Mouse (Mus musculus): ENCODE data around the gene Gm9936.
"Not testable (repeated sequence)": the region's sequence is repeated elsewhere in the genome, so short reads cannot be mapped to it uniquely, and the experiment has no call there.

The Gm9936 gene

DNA sequence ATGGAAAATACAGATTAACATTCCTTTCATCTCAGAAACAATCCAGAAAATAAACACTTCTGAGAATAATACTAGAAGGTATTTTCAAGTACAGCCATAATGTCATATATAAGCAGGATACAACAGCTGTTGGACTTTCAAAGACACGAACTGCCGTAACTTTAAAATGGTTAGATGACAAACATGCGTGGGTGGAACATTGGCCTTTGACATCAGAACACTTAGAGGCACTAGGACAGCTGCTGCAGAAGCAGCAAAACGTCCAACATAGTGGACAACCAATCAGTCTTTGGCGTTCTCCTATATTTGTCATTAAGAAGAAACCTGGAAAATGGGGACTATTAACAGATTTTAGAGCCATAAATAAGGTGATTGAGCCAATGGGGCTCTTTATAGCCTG, 18.0 kb downstream of the Gm9936 start:
- DNase-seq (ENCODE audit: low spot score) = not testable (repeated sequence)

DNA sequence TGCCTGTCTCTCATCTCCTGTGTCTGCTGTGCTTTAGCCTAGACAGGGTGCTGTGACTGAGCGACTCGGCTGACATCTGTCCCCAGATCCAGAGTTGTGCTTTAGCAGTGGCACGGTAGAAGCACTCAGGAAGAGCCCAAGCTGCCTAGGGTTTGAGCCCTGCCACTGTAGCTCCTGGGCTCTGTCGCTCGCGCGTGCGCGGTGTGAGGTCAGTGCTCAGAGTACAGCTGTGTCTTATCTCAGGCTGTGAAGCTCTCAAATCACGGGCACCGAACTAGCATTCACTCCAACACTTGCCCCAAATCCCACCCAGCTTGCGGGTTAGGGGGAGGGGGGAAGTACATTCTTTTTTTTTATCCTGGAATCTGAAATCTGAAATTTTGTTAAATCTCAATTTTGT, 21.6 kb downstream of the Gm9936 start:
- no peak for DNase-seq (ENCODE audit: low spot score)

DNA sequence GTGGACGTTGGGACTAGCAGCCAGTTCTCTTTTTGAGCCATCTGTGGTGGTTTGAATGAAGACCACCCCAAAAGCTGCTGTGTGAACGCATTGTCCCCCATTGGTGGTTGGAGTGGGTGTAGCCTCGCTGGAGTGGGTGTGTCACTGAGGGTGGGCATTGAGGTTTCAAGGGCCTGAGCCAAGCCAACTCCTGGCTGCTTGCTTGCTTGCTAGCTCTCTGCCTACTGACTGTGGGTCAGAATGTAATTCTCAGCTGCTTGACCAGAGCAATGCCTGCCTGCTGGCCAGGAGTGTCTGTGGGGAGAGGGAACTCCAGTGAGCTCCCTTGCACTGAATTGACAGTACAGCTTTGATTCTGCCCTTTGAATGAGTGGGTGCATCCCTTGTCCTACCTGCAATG, 28.7 kb downstream of the Gm9936 start:
- no peak for DNase-seq (ENCODE audit: low spot score)

DNA sequence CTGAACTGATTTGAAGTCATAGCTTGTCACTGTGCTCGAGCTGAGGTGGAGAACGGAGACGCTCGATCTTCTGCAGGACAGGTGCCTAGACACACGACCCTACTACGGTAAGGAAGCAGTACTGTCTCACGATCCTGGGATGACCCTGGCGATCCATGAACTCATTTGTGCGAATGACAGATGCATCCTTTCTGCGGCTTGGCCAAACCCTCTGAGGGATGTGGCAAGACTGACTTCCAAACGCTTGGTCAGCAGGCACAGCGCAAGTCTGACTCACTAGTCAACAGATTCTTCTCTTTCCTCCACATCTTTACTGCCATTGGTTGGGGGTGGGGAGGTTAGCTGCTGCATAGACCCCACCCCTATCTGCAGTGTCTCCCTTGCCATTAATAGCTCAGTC, 31.1 kb downstream of the Gm9936 start:
- no peak for DNase-seq (ENCODE audit: low spot score)

DNA sequence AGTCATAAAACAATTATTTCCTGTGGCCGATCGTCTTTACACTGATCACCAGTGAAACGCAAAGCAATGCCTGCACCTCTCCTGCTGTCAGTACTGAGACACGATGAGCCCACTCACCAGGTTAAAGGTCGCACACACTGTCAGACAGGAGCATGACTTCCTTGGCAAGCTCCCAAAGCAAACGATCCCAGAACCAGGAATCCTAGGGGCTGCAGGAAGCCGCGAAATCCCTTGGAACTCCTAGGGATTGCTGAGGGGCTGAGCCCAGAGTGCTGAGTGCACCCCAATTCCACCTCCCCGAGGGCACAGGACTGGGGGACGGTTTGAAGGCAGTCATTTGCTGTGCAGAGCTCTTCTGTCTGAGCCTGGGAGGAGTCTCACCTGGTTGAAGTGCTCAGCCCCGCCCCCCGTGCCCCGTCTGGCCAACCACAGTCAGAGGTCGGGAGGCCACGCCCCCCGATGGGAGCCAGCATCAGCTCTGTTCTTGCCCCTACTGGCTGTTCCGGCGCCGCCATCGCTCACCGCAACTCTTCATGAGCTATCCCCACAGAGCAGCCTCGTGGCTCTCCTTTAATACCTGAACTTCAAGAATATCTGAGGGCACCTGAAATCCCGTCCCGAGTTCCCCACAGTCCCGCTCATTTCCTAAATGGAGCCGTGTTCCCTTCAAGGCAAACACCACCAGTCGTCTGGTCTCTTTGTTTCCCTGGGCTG, 32.3 kb downstream of the Gm9936 start:
- peak; percentile 40 for DNase-seq (ENCODE audit: low spot score)

- DNase-seq (ENCODE audit: low spot score) = no peak
Observed at GRCm38 (mm10) chr5:114824197-114824596, 34.3 kb downstream of the Gm9936 start.

DNA sequence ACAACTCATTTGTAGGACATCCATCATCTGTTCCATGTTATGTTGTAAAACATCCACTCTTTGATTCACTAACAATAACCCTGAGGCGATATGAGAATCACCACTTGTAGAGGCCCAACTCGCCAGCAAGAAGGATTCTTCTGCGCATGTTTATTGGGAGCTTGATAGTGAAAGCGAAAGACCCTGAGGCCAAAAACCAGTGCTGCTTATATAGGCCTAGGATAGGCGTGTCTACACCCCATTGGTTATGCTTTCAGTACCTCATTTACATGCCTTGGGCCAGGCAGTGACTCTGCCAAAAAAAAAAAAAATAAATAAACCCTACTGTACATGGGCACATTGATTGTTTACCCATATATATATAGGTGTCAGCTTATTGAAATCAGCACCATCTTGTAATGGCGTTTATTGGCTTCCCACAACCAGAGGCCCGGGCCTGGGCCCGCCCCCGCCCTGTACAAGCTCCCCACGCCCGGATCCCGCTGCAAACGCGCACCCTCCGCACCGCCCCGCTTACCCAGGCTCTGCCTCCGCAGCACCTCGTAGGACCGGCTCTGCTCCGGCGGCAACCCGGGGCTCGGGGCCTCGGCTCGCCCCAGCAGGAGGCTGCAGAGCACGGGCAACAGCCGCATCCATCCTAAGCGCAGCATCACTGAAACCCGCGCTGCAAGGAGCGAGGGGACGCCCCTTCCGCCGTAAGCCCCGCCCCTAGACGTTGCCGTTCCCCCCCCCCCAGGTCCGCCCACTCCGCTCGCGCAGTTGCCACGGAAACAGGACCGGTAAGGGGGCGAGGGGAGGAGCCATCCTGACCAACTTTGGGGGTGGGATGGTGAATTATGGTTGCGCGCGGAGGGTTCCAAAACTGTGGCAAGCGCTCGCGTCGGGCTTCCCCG, 35.4 kb downstream of the Gm9936 start, which contains the start of gene 1500011B03Rik:
1500011B03Rik (minus strand) TSS at position 673 of the 893 bp plus-strand sequence.
- peak; percentile 49 for DNase-seq (ENCODE audit: low spot score)

GRCm38 (mm10) chr5:114818124-114818523, 40.4 kb downstream of the Gm9936 start:
- no peak for DNase-seq (ENCODE audit: low spot score)

GRCm38 (mm10) chr5:114816599-114816998, 41.9 kb downstream of the Gm9936 start:
- no peak for DNase-seq (ENCODE audit: low spot score)

GRCm38 (mm10) chr5:114813525-114814181, 44.8 kb downstream of the Gm9936 start:
- peak; percentile 81 for DNase-seq (ENCODE audit: low spot score)

- no peak for DNase-seq (ENCODE audit: low spot score)
Observed at GRCm38 (mm10) chr5:114809826-114810225, 48.7 kb downstream of the Gm9936 start.

DNA sequence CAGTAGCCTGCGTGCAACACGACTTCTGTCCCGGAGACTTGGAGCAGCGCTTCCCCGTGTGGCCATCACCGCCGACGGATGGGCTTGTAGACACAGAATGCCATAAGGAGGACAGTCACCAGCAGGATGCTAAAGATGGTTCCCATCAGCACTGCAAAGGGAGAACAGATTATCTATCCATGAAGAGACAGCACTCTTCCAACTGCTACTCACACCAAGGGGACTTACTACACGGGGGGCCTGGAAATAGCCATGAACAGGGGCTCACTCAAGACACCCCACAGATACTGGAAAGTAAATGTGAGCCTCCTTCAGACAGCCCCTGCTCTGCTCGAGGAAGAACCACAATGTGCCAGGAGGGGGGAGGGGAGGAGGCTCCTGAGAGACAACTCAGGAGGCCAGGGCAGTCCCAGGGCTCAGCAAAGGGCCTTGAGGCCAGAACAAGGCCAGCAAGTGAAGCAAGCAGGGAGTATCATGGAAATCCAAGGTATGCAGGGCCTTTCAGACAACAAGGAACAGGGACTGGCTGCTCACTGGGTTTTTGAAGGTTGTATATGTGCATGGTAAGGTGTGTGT, 49.2 kb downstream of the Gm9936 start:
- peak; percentile 63 for DNase-seq (ENCODE audit: low spot score)

DNA sequence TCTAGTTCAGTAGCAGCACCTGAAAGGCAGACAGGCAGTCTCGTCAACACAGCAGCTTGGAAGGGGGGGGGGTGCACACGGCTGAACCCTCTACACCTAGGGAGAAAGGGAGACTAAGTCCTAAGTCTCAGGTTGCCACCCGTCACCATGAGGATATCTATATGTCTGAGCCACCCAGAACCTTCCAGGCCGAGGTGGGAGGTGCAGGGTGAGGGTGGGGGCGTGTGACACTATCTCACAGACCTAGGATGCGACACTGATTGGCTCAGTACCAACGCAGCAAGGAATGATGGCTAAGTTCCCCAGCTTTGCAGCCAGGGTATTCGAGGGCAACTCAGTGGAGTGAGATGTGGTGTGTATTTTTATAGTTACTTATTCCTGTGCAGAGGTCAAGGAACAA, 50.1 kb downstream of the Gm9936 start:
- DNase-seq (ENCODE audit: low spot score) = no peak

- no peak for DNase-seq (ENCODE audit: low spot score)
Observed at GRCm38 (mm10) chr5:114807893-114808292, 50.6 kb downstream of the Gm9936 start.

DNA sequence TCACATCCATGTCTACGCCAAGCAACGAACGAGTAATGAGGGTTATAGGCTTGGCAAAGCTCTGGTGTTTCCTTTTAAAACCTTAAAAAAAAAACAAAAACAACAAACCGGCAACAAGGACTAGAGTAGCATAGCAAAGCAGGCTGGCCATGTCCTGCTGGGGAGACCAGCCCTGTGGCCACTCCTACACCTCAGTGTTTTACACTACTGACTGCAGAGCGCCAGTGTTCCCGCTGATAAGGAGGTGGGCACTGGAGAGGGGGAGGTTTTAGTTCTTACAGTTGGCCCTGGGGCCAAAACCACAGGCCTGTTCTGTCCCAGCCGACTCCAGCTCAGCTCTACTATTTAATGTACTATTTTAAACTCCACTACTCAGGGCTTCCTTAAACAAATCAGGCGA, 51.0 kb downstream of the Gm9936 start:
- peak; percentile 44 for DNase-seq (ENCODE audit: low spot score)

GRCm38 (mm10) chr5:114807063-114807462, 51.4 kb downstream of the Gm9936 start:
- no peak for DNase-seq (ENCODE audit: low spot score)

DNA sequence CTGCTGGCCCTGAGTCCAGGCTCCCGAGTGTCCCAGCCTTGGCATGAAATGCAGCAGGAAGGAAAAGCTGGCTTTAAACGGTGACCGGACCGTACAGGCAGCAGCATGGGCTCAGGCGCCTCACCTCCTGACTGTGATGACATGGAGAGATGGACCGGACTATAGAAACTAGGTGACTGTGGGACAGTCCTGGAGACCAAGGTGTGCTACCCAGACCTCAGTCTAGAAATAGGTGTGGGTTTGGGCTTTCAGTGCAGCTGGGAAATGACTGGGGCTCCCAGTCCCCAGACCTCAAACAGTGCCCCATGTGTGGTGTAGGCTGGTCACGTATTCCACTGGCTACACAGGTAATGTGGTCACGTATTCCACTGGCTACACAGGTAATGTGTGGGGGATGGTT, 51.8 kb downstream of the Gm9936 start:
- no peak for DNase-seq (ENCODE audit: low spot score)

All from ovary, adult 18-20 months (tissue).